Mouse (Mus musculus): ENCODE data around the gene Lrcol1. TPM values are rescaled to one million over a fixed set of nuclear protein-coding genes. Genes with fewer than 3 reads are reported as not detected.

Gene Lrcol1
- polyA plus RNA-seq (2014; fragmentation: Illumina TruSeq; extraction: RNeasy Lipid Tissue Mini Kit (QIAGEN cat#74804); ENCODE audit: insufficient read depth, low read depth, low replicate concordance): 0.40 TPM

GRCm38 (mm10) chr5:110344524-110344923 is at the start of gene Lrcol1:
Lrcol1 (plus strand) TSS chr5:110344730.

GRCm38 (mm10) chr5:110342648-110343284 is 1.8 kb upstream of the Lrcol1 start, which contains the start of gene P2rx2:
P2rx2 (minus strand) TSS chr5:110343212.

Other genes starting within 250 kb of the Lrcol1 start
- 0.45 TPM for gene Plcxd1, start 244.8 kb upstream of the Lrcol1 start, polyA plus RNA-seq (2014; fragmentation: Illumina TruSeq; extraction: RNeasy Lipid Tissue Mini Kit (QIAGEN cat#74804); ENCODE audit: insufficient read depth, low read depth, low replicate concordance)
- 32.5 TPM for gene Gtpbp6, start 236.5 kb upstream of the Lrcol1 start, polyA plus RNA-seq (2014; fragmentation: Illumina TruSeq; extraction: RNeasy Lipid Tissue Mini Kit (QIAGEN cat#74804); ENCODE audit: insufficient read depth, low read depth, low replicate concordance)
- gene Zfp605, start 234.6 kb upstream of the Lrcol1 start, polyA plus RNA-seq (2014; fragmentation: Illumina TruSeq; extraction: RNeasy Lipid Tissue Mini Kit (QIAGEN cat#74804); ENCODE audit: insufficient read depth, low read depth, low replicate concordance): 2.1 TPM
- 17.1 TPM for gene Chfr, start 208.9 kb upstream of the Lrcol1 start, polyA plus RNA-seq (2014; fragmentation: Illumina TruSeq; extraction: RNeasy Lipid Tissue Mini Kit (QIAGEN cat#74804); ENCODE audit: insufficient read depth, low read depth, low replicate concordance)
- 7.1 TPM for gene Golga3, start 168.0 kb upstream of the Lrcol1 start, polyA plus RNA-seq (2014; fragmentation: Illumina TruSeq; extraction: RNeasy Lipid Tissue Mini Kit (QIAGEN cat#74804); ENCODE audit: insufficient read depth, low read depth, low replicate concordance)
- gene Ankle2, start 113.7 kb upstream of the Lrcol1 start, polyA plus RNA-seq (2014; fragmentation: Illumina TruSeq; extraction: RNeasy Lipid Tissue Mini Kit (QIAGEN cat#74804); ENCODE audit: insufficient read depth, low read depth, low replicate concordance): 9.2 TPM
- 16.7 TPM for gene Pgam5, start 74.8 kb upstream of the Lrcol1 start, polyA plus RNA-seq (2014; fragmentation: Illumina TruSeq; extraction: RNeasy Lipid Tissue Mini Kit (QIAGEN cat#74804); ENCODE audit: insufficient read depth, low read depth, low replicate concordance)
- gene Pxmp2, start 58.5 kb upstream of the Lrcol1 start, polyA plus RNA-seq (2014; fragmentation: Illumina TruSeq; extraction: RNeasy Lipid Tissue Mini Kit (QIAGEN cat#74804); ENCODE audit: insufficient read depth, low read depth, low replicate concordance): 21.2 TPM
- gene Pole, start 58.4 kb upstream of the Lrcol1 start, polyA plus RNA-seq (2014; fragmentation: Illumina TruSeq; extraction: RNeasy Lipid Tissue Mini Kit (QIAGEN cat#74804); ENCODE audit: insufficient read depth, low read depth, low replicate concordance): 1.0 TPM
- gene P2rx2, start 1.5 kb upstream of the Lrcol1 start, polyA plus RNA-seq (2014; fragmentation: Illumina TruSeq; extraction: RNeasy Lipid Tissue Mini Kit (QIAGEN cat#74804); ENCODE audit: insufficient read depth, low read depth, low replicate concordance): 0.56 TPM
- 12.8 TPM for gene Fbrsl1, start 103.8 kb downstream of the Lrcol1 start, polyA plus RNA-seq (2014; fragmentation: Illumina TruSeq; extraction: RNeasy Lipid Tissue Mini Kit (QIAGEN cat#74804); ENCODE audit: insufficient read depth, low read depth, low replicate concordance)
- 1.2 TPM for gene Galnt9, start 199.6 kb downstream of the Lrcol1 start, polyA plus RNA-seq (2014; fragmentation: Illumina TruSeq; extraction: RNeasy Lipid Tissue Mini Kit (QIAGEN cat#74804); ENCODE audit: insufficient read depth, low read depth, low replicate concordance)